15 mouse cellular contexts compared by ENCODE assay signal in the genomic region with DNA sequence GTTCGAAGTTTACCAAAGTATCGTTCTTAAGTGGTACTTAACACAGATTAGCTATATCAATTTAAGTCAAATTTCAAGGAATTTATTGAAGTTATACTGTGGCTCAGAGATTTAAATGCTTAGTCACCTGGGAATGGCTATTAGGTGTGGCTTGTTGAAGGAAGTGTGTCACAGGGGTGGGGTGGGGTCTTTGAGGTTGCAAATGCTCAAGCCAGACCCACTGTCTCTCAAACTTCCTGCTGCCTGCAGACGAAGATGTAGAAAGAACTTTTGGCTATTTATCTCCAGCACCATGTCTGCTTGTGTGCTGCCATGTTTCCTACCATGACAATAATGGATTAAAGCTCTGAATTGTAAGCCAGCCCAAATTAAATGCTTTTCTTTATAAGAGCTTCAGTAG.
"Had no signal": no experiment of that assay in that cellular context is flagged by ENCODE, and none has a peak within 500 bp of the region (broad histone marks: within the 10 kb centered on the region; RNA-seq: fewer than 3 reads in every experiment).

No protein-coding gene starts in this region.

- H3K9me3 ChIP-seq: megakaryocyte, embryonic 14.5 days; midbrain, embryonic 13.5 days; midbrain, embryonic 15.5 days; neural tube, embryonic 12.5 days had no signal

- H3K27me3 ChIP-seq: megakaryocyte, embryonic 14.5 days; midbrain, embryonic 13.5 days; midbrain, embryonic 15.5 days; neural tube, embryonic 12.5 days had no signal

- H3K36me3 ChIP-seq: midbrain, embryonic 13.5 days; midbrain, embryonic 15.5 days; neural tube, embryonic 12.5 days had no signal

- H3K4me1 ChIP-seq: megakaryocyte, embryonic 14.5 days; midbrain, embryonic 13.5 days; midbrain, embryonic 15.5 days; neural tube, embryonic 12.5 days had no signal

- H3K4me3 ChIP-seq: megakaryocyte, embryonic 14.5 days; midbrain, embryonic 13.5 days; midbrain, embryonic 15.5 days; neural tube, embryonic 12.5 days had no signal

- DNase-seq: lung, adult 18-20 months; lung, embryonic 14.5 days; lung, postnatal 10 days; retina, postnatal 1 day; right cerebral cortex, adult 18-20 months; right cerebral cortex, postnatal 25 days; right cerebral cortex, postnatal 4 days; spleen, adult 18-20 months; thymus, adult 18-20 months; thymus, postnatal 14 days; thymus, postnatal 36 days had no signal
